Mouse (Mus musculus): ENCODE measurements around the gene Cdcp2. TPM values are rescaled to one million over a fixed set of nuclear protein-coding genes. Genes with fewer than 3 reads are reported as not detected.

Gene Cdcp2
- total and polyA plus RNA-seq, 3 experiments, result not detected

- no peaks in the 10 kb centered on the region for H3K79me2 ChIP-seq (ENCODE audit: control insufficient read depth, insufficient read depth, low read length, poor library complexity)
- 0 out of 4 replicates have a peak, but pooled peaks cover 0 to 5% of the 10 kb centered on the region in 2 experiments for H3K4me1 ChIP-seq (ENCODE audit: control insufficient read depth in 1 of 2, insufficient read depth in 2 of 2, low read length in 2 of 2)
- H3K9ac ChIP-seq (ENCODE audit: control insufficient read depth, low read depth, low read length, poor library complexity, severe bottlenecking), result no peak overlapping the region
- no peaks in the 10 kb centered on the region for H3K9me3 ChIP-seq (replicated peaks; ENCODE audit: insufficient read depth, low read length)
- no peak overlapping the region for H3K4me3 ChIP-seq (ENCODE audit: control insufficient read depth in 1 of 2, insufficient read depth in 1 of 2, low read depth in 2 of 2, low read length in 2 of 2)
- H3K27me3 ChIP-seq (ENCODE audit: control insufficient read depth in 1 of 2, insufficient read depth in 2 of 2, low read length in 2 of 2), result no peaks in the 10 kb centered on the region
- peaks cover 0 to 3% of the 10 kb centered on the region in 2 experiments; a peak in 2 of 4 replicates for H3K36me3 ChIP-seq (ENCODE audit: control insufficient read depth in 1 of 2, insufficient read depth in 2 of 2, low read length in 2 of 2)
- no peak for DNase-seq (ENCODE audit: low read depth, low spot score)
- H3K27ac ChIP-seq (ENCODE audit: control insufficient read depth, low read depth, low read length), result no peak overlapping the region
- TF ChIP-seq TBP (IDR thresholded peaks at IDR 0.05; ENCODE audit: low read depth, low read length), result no peak
- TF ChIP-seq HCFC1 (IDR thresholded peaks at IDR 0.05; ENCODE audit: low read depth, low read length), result no peak
- TF ChIP-seq TAL1 (IDR thresholded peaks at IDR 0.05; ENCODE audit: low read length), result no peak
- TF ChIP-seq POLR2AphosphoS5 (IDR thresholded peaks at IDR 0.05; ENCODE audit: borderline replicate concordance, low read depth, low read length), result no peak
- TF ChIP-seq NRF1 (IDR thresholded peaks at IDR 0.05; ENCODE audit: insufficient read depth, low read depth, low read length, poor library complexity, severe bottlenecking), result no peak
- no peak for TF ChIP-seq ZKSCAN1 (IDR thresholded peaks at IDR 0.05; ENCODE audit: low read depth, low read length)
- no peak for TF ChIP-seq USF1 (IDR thresholded peaks at IDR 0.05; ENCODE audit: low read depth, low read length)
Observed at GRCm38 (mm10) chr4:107075456-107075855, 21.2 kb upstream of the Cdcp2 start.

GRCm38 (mm10) chr4:107078894-107079293, 17.8 kb upstream of the Cdcp2 start:
- no peak overlapping the region for H3K9ac ChIP-seq (ENCODE audit: control insufficient read depth, low read depth, low read length, poor library complexity, severe bottlenecking)
- H3K4me1 ChIP-seq (ENCODE audit: control insufficient read depth in 1 of 2, insufficient read depth in 2 of 2, low read length in 2 of 2), result 0 out of 4 replicates have a peak, but pooled peaks cover 0 to 6% of the 10 kb centered on the region in 2 experiments
- H3K9me3 ChIP-seq (replicated peaks; ENCODE audit: insufficient read depth, low read length), result no peaks in the 10 kb centered on the region
- no peak for DNase-seq (ENCODE audit: low read depth, low spot score)
- H3K27ac ChIP-seq (ENCODE audit: control insufficient read depth, low read depth, low read length), result no peak overlapping the region
- peaks cover 0 to 3% of the 10 kb centered on the region in 2 experiments; a peak in 2 of 4 replicates for H3K36me3 ChIP-seq (ENCODE audit: control insufficient read depth in 1 of 2, insufficient read depth in 2 of 2, low read length in 2 of 2)
- no peak overlapping the region for H3K4me3 ChIP-seq (ENCODE audit: control insufficient read depth in 1 of 2, insufficient read depth in 1 of 2, low read depth in 2 of 2, low read length in 2 of 2)
- H3K79me2 ChIP-seq (ENCODE audit: control insufficient read depth, insufficient read depth, low read length, poor library complexity), result no peaks in the 10 kb centered on the region
- TF ChIP-seq POLR2A (IDR thresholded peaks at IDR 0.05; ENCODE audit: control insufficient read depth in 1 of 2, insufficient read depth in 1 of 2, low read depth in 1 of 2, low read length in 2 of 2, poor library complexity in 1 of 2) (no peak), TAL1 (IDR thresholded peaks at IDR 0.05; ENCODE audit: low read length) (no peak), SIN3A (IDR thresholded peaks at IDR 0.05; ENCODE audit: low read length) (no peak), ELF1 (IDR thresholded peaks at IDR 0.05; ENCODE audit: low read depth, low read length) (no peak), EP300 (IDR thresholded peaks at IDR 0.05; ENCODE audit: low read depth in 1 of 2, low read length in 2 of 2) (no peak), MYB (IDR thresholded peaks at IDR 0.05; ENCODE audit: low read depth, low read length) (no peak), RAD21 (IDR thresholded peaks at IDR 0.05; ENCODE audit: low read depth, low read length) (no peak), MAX (IDR thresholded peaks at IDR 0.05; ENCODE audit: low read length) (no peak), CHD1 (IDR thresholded peaks at IDR 0.05; ENCODE audit: low read depth, low read length) (no peak), MAFK (IDR thresholded peaks at IDR 0.05; ENCODE audit: borderline replicate concordance, low read depth, low read length) (no peak), MYC (IDR thresholded peaks at IDR 0.05; ENCODE audit: low read depth, low read length) (no peak), KAT2A (conservative IDR thresholded peaks at IDR 0.05; ENCODE audit: low read depth, low read length) (no peak), USF2 (IDR thresholded peaks at IDR 0.05; ENCODE audit: borderline replicate concordance in 1 of 2, insufficient read depth in 1 of 2, low read depth in 1 of 2, low read length in 2 of 2) (no peak), CHD2 (IDR thresholded peaks at IDR 0.05; ENCODE audit: low read length) (no peak)
- H3K27me3 ChIP-seq (ENCODE audit: control insufficient read depth in 1 of 2, insufficient read depth in 2 of 2, low read length in 2 of 2), result no peaks in the 10 kb centered on the region
